Mouse (Mus musculus) left cerebral cortex, postnatal 25 days (tissue): ENCODE results near the gene Gm525. TPM values are rescaled to one million over a fixed set of nuclear protein-coding genes. Genes with fewer than 3 reads are reported as not detected.
"Not testable (repeated sequence)": the region's sequence is repeated elsewhere in the genome, so short reads cannot be mapped to it uniquely, and the experiment has no call there.

Experiments used
- DNase-seq, 2 experiments: peaks; one replicate each; pipeline ENCODE4 v3.0.0; 2022; ENCODE audit warnings: low spot score in 2 of 2, mixed read lengths in 1 of 2
- intact Hi-C: fragments of 180-260 bp; cut with DNase I; formaldehyde crosslinking; loops from one replicate; pipeline ENCODE4 v1.15.1; 2025
- total RNA-seq, 2 experiments: library from RNA; stranded (reverse); gene quantifications; 2 replicates each; pipeline ENCODE4 v1.2.3; 2021

The Gm525 gene
- not detected for total RNA-seq

- intact Hi-C loops: no loop called here
- DNase-seq: no peak
These were observed at the start of gene Gm525 for GRCm38 (mm10) chr11:89073541-89073940. TSS of gene Gm525 (plus strand) at chr11:89073841.

DNA sequence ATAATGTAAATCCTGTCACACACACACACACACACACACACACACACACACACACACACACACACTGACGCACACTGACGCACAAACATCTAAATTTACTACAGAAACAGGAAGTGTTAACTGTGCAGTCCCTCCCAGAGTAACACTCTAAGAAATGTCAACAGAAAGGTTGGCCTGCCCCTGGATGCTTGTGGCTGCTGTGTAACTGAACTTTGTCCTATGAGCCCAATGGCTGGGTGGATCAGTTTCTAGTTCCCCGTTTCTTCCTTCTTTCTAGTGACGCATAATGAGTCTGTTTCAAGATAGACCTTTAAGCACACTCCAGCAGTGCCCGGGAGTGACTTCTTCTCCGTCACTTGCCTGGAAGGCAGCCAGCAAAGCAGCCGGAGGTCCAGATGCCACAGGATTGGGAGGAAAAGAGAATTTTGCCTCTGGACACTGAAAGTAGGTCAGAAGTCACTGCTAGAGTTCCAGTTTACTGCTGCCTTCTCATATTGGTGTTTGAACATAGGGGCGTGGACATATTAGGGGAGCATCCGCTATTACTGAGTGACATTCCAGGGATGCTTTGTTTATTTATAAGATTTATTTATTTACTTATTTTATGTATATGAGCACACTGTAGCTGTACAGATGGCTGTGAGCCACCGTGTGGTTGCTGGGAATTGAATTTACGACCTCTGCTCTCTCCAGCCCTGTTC, 49.3 kb upstream of the Gm525 start:
- peak in 1 of 2 experiments; percentile 20 for DNase-seq
- intact Hi-C loops: no loop called here

- intact Hi-C loops: no loop called here
- no peak for DNase-seq
These were observed 48.0 kb upstream of the Gm525 start for GRCm38 (mm10) chr11:89025603-89026002.

GRCm38 (mm10) chr11:89026117-89026516, 47.5 kb upstream of the Gm525 start:
- DNase-seq: no peak
- intact Hi-C loops: no loop called here

GRCm38 (mm10) chr11:89027955-89028361, 45.7 kb upstream of the Gm525 start:
- intact Hi-C loops: no loop called here
- DNase-seq: no peak

DNA sequence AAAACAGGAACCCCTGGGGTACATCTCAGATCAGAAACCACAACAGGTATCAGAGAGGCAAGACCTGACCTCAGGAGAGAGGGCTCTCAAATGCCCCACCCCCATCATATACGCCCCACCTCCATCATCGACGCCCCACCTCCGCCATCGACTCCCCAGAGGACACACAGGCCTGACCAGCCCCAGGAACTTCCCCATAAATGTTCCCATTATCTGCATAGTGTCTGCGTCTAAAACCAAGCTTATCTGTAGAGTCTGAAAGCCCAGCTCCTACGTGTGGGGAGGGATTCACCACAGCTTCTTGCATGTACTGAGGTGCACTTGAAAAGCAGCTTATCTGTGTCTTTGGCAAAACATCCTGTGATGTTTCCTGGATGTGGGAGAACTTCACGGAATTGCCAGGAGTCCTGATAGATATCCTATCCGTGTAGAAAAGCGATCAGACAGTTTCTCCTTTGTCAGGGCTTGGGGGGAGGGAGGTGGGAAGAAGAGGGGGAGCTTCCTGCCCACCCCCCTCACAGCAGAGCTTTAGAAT, 44.7 kb upstream of the Gm525 start:
- no peak for DNase-seq
- intact Hi-C loops: no loop called here

DNA sequence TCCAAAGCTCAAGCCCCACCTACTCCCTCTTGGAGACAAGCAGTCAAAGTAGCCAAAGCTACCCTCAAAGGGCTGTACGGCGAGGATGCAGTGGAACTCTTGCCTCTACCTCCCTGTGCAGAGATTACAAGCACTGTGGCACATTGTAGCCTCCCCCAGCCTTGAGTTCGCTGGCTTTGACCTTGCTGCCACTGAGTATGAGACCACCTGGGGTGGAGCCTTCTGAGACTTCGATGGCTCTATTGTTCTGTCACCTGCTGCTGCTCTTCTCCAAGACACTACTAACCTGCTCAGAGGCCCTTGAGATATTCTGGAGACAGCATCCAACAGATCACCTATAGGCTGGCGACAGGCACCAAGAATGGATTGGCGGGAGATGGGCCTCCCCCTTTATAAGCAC, 43.1 kb upstream of the Gm525 start:
- DNase-seq: no peak
- intact Hi-C loops: no loop called here

GRCm38 (mm10) chr11:89031189-89031588, 42.5 kb upstream of the Gm525 start:
- intact Hi-C loops: no loop called here
- no peak for DNase-seq

DNA sequence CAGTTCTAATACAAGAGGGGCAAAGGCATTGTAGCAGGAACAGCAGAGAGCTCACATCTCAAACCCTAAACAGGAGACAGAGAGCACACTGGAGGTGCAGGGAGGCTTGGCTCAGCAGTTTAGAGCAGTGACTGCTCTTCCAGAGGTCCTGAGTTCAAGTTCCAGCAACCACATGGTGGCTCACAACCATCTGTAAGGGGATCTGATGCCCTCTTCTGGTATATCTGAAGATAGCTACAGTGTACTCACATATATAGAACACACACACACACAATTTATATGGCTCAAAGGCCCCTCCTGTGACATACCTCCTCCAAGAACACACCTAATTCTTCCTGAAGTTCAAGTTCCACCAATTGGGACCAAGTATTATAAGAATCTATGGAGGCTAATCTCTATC, 39.0 kb upstream of the Gm525 start:
- DNase-seq: no peak
- intact Hi-C loops: no loop called here

DNA sequence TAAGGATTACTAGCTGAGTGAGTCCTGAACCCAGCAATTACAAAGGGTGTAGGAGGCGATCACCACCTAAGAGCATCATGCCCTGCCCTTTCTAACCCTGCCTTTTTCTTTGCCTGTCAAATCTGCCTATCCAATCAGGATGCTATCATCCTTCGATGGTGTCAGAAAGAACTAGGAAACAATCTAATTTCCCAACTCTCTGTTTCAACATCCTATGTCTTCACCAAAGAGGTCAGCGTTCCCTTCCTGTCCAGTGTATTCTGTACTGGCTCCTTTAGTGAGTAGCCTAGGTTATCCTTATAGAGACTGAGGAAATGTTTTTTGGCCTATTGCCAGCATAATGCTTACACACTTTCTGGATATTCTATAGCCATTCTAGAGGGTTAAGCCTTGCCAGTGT, 38.1 kb upstream of the Gm525 start:
- intact Hi-C loops: no loop called here
- DNase-seq: no peak

DNA sequence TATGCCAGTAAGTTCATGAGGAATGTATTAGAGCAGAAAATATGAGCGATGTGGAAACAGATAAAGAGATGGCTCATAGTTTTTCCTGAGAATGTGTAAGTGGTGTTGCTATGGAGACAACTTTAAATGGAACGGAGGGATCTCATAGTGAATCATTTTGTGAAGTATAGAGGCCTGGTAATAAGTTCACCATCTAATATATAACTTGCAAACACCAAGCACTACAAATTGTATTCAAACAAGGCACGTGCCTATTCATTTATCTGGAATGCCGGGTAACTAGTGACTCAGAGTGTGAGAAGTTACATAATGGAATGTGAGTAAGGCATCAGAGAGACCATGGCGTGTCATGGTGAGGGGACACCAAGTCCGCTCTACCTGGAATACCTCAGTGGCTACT, 35.1 kb upstream of the Gm525 start:
- intact Hi-C loops: loop anchor here (2.0 kb wide), 1 partner anchor 46 kb away; no protein-coding TSS in a partner anchor

DNA sequence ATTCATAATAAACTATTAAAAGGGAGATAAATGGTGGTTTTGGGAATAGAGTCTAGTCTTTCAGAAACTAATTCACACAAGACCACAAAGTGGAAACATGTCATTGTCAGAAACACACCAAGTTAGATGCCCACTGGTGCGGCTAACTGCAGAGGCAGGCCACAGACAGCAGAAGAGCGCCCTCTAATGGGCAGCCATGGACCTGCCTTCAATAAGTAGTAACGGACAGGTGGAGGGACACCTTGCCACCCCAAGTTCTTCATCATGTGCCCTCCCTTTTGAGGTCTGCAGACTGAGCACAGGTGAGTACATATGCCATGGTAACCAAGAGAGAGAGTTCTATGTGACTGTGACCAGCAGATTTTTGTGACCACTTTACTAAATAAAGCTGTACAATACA, 34.3 kb upstream of the Gm525 start:
- DNase-seq: peak; percentile 50
- intact Hi-C loops: loop anchor here (2.0 kb wide), 1 partner anchor 47 kb away; no protein-coding TSS in a partner anchor

More for the DNA sequence above, 35.1 kb upstream of the Gm525 start:
- DNase-seq: peak in 1 of 2 experiments; percentile 39

DNA sequence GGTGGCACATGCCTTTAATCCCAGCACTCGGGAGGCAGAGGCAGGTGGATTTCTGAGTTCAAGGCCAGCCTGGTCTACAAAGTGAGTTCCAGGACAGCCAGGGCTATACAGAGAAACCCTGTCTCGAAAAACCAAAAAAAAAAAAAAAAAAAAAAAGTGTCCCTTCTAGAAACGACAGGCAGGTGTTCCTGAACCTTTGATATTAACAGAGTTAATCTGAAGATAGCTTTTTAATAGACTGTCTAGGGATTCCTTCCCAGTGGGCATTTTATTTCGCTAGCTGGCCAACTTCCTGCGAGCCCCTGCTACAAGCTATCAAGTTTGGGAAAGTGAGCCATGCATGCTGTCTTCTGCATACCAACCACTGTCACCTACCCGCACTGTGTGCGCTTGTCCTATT, 32.6 kb upstream of the Gm525 start:
- intact Hi-C loops: not testable (repeated sequence)

DNA sequence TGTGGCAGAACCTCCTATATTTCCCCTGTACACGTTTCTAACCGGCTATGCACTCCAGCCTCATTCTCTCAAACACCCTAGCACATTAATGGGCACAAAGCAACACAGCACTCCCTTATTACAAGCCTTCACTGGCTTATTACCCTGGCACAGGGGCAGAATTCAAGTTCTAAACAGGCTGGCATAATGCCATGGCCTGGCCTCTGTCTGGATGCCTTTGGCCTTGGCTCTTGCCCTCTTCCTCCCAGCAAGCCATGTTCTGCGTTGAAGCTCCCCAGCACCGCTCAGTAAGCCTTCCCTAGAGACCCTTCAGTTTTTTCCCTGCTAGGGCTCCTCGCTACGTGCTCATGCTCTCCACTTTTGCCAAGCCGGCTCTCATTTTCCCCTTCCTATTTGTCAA, 30.6 kb upstream of the Gm525 start:
- DNase-seq: no peak
- intact Hi-C loops: no loop called here

More for the DNA sequence above, 32.6 kb upstream of the Gm525 start:
- DNase-seq: not testable (repeated sequence)

- intact Hi-C loops, DNase-seq: not testable (repeated sequence)
These were observed 28.1 kb upstream of the Gm525 start for GRCm38 (mm10) chr11:89045501-89045900.

- DNase-seq: no peak
- intact Hi-C loops: no loop called here
These were observed 27.6 kb upstream of the Gm525 start for GRCm38 (mm10) chr11:89046021-89046420.

GRCm38 (mm10) chr11:89051767-89052166, 21.9 kb upstream of the Gm525 start:
- intact Hi-C loops: no loop called here
- no peak for DNase-seq

GRCm38 (mm10) chr11:89055931-89056690, 17.5 kb upstream of the Gm525 start:
- DNase-seq: no peak
- intact Hi-C loops: no loop called here

DNA sequence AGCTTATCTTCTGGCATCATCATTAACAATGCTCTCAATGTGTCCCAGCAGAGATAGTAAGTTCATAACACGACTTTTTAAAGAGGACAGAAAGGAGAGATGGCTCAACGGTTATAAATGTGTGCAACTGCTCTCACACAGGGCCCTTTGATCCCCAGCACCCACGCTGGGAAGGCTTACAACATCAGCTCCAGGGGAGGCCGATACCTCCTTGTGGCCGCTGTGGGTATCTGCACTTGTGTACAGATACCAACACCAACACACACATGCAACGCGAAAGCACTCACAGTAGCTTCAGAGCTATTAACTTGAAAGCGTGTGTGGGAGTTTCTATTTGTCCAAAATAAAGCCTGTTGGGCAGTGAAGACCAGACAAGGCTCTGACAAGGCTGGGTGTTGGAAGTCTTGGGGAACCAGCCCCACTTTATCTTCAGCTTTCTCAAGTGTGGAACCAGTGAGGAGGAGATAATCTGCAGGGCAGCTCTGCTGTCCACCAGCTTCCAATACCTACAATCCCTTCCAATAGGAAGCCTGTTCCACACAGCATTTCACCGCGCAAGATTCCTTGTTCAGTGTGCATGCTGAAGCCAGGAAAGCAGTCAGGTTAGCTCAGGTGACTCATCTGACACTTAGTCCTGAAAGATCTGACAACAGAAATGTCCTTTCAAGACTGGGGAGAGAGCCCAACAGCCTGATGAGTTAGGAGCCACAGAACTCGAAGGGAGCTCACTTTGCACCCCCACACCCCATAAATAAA, 14.9 kb upstream of the Gm525 start:
- intact Hi-C loops: no loop called here
- no peak for DNase-seq

- intact Hi-C loops: no loop called here
- peak; percentile 49 to 50 for DNase-seq
These were observed 13.7 kb upstream of the Gm525 start for GRCm38 (mm10) chr11:89059919-89060422.
